Mouse (Mus musculus) brain, embryonic 18.5 days (tissue): ENCODE results near the gene Atp8b2.

Experiments
- DNase-seq: peaks from one replicate; pipeline ENCODE4 v3.0.0-alpha.2; 2012; ENCODE audit warnings: low read depth, low spot score

The Atp8b2 gene

GRCm38 (mm10) chr3:89899511-89899908 is 63.8 kb downstream of the Atp8b2 start:
- DNase-seq: no peak

GRCm38 (mm10) chr3:89898870-89899510 is 64.3 kb downstream of the Atp8b2 start:
- no peak for DNase-seq

- DNase-seq: no peak
These were observed 65.3 kb downstream of the Atp8b2 start for GRCm38 (mm10) chr3:89898011-89898410.

- DNase-seq: no peak
These were observed 66.0 kb downstream of the Atp8b2 start for GRCm38 (mm10) chr3:89897204-89897796.

GRCm38 (mm10) chr3:89896571-89896970 is 66.7 kb downstream of the Atp8b2 start:
- DNase-seq: no peak

GRCm38 (mm10) chr3:89892517-89893106 is 70.7 kb downstream of the Atp8b2 start:
- DNase-seq: no peak

GRCm38 (mm10) chr3:89891696-89892095 is 71.6 kb downstream of the Atp8b2 start:
- DNase-seq: no peak

- no peak for DNase-seq
These were observed 73.4 kb downstream of the Atp8b2 start for GRCm38 (mm10) chr3:89889841-89890430.
